Mouse (Mus musculus): ENCODE results near the gene Gm13695.
"Not testable (repeated sequence)": the region's sequence is repeated elsewhere in the genome, so short reads cannot be mapped to it uniquely, and the experiment has no call there.

Gene Gm13695

DNA sequence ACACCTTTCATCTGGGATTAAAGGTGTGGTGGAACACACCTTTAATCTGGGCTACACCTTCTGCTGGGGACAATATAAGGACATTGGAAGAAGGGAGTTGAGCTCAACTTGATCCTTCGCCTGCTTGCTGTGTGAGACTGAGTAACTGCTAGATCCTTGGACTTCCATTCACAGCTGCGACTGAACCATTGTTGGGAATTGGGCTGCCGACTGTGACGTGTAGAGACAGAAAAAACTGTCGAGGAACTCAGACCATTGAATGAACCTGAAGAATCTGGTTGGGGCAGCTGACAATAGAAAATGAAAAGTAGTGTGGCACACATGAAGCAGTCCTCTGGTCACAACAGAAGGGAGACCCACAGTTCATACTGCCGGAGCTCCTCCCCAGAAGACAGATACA lies at the start of gene Gm13695:
Gene Gm13695, plus strand, starts transcription at position 301 of the 400 bp plus-strand sequence.
- not testable (repeated sequence) for DNase-seq (ENCODE audit: low spot score in 2 of 2)

DNA sequence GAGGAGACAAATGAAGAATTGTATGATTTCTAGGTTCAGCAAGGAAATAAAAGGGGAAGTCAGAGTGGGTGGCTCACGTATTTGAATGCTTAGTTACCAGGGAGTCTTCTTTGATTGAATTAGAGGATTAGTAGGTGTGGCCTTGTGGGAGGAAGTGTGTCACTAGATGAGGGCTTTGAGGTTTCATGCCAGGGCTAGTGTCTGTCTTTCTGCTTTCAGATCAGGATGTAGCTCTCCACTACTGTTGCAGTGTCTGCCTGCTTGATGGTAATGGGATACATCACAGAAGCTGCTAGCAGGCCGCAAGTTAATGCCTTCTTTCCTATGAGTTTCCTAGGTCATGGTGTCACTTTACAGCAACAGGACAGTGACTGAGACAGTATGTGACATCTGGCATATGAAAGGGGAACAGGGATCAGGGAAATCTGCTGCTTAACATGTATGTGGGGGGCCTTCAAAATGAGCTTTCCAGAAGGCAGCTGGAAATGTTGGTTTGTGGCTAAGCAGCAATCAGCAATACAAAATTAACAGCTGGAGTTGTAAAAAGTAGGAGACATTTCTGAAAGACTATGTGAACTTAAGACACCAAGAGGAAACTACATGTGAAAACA lies 37.5 kb upstream of the Gm13695 start:
- DNase-seq (ENCODE audit: low spot score in 2 of 2) = no peak

DNA sequence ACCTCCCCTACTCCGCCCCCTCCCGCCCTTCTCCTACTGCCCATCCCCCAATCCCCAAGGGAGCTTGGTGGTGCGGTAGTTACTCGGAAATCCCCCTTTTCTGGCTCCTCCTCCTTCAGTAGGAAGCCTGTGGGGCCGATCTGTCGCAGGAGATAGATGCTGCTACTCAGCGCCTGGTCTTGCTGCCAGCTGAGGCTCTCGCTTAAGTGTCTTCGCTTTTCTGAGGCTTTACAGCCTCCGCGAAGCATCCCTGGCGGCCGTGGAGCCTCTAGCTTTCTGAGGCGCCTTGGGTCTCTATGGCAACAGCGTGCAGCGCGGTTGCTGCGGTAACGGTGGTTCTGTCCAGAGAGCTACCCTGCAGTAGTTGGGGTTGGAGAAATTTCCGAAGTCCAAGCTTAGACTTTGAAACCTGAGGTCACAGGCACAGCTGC lies 26.2 kb upstream of the Gm13695 start, which contains the start of gene Zswim2:
Gene Zswim2, minus strand, starts transcription at position 298 of the 431 bp plus-strand sequence.
- peak in 1 of 2 experiments; percentile 7 for DNase-seq (ENCODE audit: low spot score in 2 of 2)

DNA sequence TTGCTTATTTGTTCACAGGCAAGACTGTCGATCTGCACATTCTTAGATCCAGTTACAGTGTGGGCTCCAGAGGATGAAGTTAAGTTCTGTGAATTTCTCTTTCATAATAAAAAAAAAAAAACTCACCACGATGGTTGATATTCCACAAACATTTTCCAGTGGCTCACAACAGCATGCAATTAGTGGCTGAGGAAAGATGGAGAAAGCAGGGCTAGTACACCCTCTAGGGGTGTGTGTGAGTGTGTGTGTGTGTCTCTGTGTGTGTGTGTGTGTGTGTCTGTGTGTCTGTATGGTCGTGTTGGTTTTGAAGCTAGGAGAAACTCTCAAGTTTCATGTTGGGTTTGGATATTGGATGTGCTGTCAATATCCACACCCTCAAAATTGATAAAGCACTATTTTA lies 25.7 kb upstream of the Gm13695 start:
- DNase-seq (ENCODE audit: low spot score in 2 of 2) = no peak

DNA sequence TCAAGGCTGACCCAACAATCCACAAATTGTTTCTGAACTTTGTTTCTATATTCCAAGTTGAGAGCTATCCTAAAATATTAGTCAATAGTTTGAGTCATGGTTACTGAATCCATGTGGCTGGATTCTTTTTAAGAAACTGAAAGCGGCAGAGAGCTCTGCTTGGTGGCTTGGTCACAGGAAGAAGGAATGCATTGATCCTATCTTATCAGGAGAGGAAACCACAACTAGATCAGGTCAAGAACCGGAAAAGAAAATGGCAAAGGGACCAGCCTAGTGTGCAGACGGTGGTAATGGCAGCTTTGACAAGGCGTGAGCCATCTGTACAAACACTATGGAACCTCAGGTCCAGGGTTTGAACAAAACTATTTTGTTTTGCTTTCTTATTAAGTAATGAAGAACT lies 25.3 kb upstream of the Gm13695 start:
- no peak for DNase-seq (ENCODE audit: low spot score in 2 of 2)

DNA sequence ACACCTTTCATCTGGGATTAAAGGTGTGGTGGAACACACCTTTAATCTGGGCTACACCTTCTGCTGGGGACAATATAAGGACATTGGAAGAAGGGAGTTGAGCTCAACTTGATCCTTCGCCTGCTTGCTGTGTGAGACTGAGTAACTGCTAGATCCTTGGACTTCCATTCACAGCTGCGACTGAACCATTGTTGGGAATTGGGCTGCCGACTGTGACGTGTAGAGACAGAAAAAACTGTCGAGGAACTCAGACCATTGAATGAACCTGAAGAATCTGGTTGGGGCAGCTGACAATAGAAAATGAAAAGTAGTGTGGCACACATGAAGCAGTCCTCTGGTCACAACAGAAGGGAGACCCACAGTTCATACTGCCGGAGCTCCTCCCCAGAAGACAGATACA lies 11.7 kb upstream of the Gm13695 start, which contains the start of gene Gm13698:
Gene Gm13698, plus strand, starts transcription at position 301 of the 400 bp plus-strand sequence.
- DNase-seq (ENCODE audit: low spot score in 2 of 2) = not testable (repeated sequence)

DNA sequence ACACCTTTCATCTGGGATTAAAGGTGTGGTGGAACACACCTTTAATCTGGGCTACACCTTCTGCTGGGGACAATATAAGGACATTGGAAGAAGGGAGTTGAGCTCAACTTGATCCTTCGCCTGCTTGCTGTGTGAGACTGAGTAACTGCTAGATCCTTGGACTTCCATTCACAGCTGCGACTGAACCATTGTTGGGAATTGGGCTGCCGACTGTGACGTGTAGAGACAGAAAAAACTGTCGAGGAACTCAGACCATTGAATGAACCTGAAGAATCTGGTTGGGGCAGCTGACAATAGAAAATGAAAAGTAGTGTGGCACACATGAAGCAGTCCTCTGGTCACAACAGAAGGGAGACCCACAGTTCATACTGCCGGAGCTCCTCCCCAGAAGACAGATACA lies 5.9 kb upstream of the Gm13695 start, which contains the start of gene Gm13693:
Gene Gm13693, plus strand, starts transcription at position 301 of the 400 bp plus-strand sequence.
- not testable (repeated sequence) for DNase-seq (ENCODE audit: low spot score in 2 of 2)

DNA sequence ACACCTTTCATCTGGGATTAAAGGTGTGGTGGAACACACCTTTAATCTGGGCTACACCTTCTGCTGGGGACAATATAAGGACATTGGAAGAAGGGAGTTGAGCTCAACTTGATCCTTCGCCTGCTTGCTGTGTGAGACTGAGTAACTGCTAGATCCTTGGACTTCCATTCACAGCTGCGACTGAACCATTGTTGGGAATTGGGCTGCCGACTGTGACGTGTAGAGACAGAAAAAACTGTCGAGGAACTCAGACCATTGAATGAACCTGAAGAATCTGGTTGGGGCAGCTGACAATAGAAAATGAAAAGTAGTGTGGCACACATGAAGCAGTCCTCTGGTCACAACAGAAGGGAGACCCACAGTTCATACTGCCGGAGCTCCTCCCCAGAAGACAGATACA lies 5.7 kb downstream of the Gm13695 start, which contains the start of gene Gm13696:
Gene Gm13696, plus strand, starts transcription at position 301 of the 400 bp plus-strand sequence.
- not testable (repeated sequence) for DNase-seq (ENCODE audit: low spot score in 2 of 2)

DNA sequence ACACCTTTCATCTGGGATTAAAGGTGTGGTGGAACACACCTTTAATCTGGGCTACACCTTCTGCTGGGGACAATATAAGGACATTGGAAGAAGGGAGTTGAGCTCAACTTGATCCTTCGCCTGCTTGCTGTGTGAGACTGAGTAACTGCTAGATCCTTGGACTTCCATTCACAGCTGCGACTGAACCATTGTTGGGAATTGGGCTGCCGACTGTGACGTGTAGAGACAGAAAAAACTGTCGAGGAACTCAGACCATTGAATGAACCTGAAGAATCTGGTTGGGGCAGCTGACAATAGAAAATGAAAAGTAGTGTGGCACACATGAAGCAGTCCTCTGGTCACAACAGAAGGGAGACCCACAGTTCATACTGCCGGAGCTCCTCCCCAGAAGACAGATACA lies 11.5 kb downstream of the Gm13695 start, which contains the start of gene Gm13694:
Gene Gm13694, plus strand, starts transcription at position 301 of the 400 bp plus-strand sequence.
- DNase-seq (ENCODE audit: low spot score in 2 of 2) = not testable (repeated sequence)

DNA sequence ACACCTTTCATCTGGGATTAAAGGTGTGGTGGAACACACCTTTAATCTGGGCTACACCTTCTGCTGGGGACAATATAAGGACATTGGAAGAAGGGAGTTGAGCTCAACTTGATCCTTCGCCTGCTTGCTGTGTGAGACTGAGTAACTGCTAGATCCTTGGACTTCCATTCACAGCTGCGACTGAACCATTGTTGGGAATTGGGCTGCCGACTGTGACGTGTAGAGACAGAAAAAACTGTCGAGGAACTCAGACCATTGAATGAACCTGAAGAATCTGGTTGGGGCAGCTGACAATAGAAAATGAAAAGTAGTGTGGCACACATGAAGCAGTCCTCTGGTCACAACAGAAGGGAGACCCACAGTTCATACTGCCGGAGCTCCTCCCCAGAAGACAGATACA lies 17.3 kb downstream of the Gm13695 start, which contains the start of gene Gm13697:
Gene Gm13697, plus strand, starts transcription at position 301 of the 400 bp plus-strand sequence.
- DNase-seq (ENCODE audit: low spot score in 2 of 2) = not testable (repeated sequence)

DNA sequence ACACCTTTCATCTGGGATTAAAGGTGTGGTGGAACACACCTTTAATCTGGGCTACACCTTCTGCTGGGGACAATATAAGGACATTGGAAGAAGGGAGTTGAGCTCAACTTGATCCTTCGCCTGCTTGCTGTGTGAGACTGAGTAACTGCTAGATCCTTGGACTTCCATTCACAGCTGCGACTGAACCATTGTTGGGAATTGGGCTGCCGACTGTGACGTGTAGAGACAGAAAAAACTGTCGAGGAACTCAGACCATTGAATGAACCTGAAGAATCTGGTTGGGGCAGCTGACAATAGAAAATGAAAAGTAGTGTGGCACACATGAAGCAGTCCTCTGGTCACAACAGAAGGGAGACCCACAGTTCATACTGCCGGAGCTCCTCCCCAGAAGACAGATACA lies 23.1 kb downstream of the Gm13695 start, which contains the start of gene Gm13691:
Gene Gm13691, plus strand, starts transcription at position 301 of the 400 bp plus-strand sequence.
- DNase-seq (ENCODE audit: low spot score in 2 of 2) = not testable (repeated sequence)

DNA sequence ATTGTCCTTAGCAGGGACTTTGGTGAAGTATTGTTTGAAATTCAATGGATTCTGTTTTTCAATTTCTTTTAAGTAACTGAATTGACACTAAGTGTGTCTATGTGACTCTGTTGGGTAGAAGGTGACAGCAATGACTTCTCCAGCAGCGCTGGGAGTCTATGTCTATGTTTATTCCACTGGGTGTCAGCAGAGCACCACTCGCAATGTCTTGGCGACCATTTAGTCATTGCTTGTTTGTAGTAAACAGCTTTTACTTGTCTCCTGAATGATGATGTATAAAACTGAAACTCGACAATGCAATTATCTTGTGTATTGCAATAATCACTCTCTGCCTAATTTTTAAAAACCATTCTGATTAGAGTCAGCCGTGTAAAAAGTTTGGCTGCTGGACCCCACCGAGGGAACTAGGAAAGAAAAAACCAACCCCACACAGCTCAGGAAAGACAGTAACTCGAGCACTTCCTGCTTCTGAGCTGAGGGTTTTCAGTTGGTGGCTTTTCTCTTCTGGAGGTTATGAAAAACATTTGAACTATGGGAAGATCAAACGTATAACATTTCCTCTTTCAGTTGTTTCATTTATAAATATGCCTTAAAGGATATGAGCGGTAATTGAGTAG lies 26.6 kb downstream of the Gm13695 start:
- DNase-seq (ENCODE audit: low spot score in 2 of 2) = not testable (repeated sequence)

DNA sequence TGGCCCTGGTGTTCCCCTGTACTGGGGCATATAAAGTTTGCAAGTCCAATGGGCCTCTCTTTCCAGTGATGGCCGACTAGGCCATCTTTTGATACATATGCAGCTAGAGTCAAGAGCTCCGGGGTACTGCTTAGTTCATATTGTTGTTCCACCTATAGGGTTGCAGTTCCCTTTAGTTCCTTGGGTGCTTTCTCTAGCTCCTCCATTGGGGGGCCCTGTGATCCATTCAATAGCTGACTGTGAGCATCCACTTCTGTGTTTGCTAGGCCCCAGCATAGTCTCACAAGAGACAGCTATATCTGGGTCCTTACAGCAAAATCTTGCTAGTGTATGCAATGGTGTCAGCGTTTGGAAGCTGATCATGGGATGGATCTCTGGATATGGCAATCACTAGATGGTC lies 27.4 kb downstream of the Gm13695 start:
- not testable (repeated sequence) for DNase-seq (ENCODE audit: low spot score in 2 of 2)

DNA sequence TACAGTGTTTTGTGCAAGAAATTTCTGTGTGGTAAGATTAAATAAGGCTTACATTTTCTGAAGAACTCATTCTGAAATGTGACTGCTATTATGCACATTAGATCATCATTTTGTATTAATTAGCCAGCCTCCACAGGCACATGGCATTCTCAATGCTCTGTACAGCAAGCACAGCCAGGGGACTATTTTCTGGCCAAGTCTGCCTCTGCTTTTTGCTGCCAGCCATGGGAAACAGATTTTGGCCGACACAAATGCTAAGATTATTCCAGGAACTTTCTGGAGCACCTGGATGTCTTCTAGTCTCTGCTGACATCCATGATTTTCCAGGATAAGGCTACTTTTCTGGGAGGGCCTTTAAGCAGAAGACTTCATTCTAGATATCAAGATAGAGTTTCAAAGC lies 41.8 kb downstream of the Gm13695 start:
- DNase-seq (ENCODE audit: low spot score in 2 of 2) = no peak

DNA sequence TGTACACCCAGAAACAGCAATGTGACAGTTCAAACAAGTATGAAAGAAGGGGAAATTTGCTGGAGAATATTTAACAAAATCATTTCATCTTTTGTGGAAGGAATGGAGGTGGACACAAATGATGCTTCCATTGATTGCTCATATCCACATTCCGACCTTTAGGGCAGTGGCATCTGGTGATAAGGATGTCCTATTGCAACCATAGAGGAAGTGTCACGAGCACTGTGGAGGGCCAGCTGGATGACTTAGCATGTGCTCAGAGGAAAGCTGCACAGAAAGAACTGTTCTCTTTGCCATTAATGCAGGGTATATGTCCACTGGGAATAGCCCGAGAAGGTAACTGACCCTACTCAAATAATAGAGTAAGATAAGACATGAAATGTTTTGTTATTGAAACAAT lies 42.7 kb downstream of the Gm13695 start:
- DNase-seq (ENCODE audit: low spot score in 2 of 2) = no peak

DNA sequence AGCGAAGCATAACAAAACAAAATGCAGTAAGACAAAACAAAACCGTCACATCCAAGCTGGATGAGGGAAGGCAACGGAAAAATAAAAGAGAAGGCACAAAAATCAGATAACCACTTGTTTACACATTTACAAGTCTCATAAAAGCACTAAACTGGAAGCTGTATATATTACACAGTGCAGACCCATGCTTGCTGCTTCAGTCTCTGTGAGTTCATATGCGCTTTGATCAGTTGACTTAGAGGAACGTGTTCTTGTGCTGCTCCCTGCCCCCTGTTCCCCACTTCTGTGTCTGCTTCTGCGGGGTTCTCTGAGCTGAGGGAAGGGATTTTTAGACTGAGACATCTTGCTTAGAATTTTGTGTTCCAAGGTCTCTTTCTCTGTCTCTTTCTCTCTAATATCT lies 47.5 kb downstream of the Gm13695 start:
- DNase-seq (ENCODE audit: low spot score in 2 of 2) = no peak

DNA sequence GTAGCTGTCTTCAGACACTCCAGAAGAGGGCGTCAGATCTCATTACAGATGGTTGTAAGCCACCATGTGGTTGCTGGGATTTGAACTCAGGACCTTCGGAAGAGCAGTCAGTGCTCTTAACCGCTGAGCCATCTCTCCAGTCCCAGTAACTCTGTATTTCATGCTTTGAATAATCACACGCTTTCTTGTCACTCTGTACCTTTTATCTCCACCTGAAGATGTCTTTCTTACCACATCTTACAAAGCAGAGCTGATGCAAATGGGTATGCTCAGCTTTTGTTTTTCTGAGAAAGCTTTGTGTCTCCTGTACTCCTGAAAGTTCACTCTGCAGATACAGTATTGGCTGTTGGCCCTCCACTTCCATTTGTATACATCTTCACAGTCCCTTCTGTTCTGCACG lies 49.2 kb downstream of the Gm13695 start:
- not testable (repeated sequence) for DNase-seq (ENCODE audit: low spot score in 2 of 2)

DNA sequence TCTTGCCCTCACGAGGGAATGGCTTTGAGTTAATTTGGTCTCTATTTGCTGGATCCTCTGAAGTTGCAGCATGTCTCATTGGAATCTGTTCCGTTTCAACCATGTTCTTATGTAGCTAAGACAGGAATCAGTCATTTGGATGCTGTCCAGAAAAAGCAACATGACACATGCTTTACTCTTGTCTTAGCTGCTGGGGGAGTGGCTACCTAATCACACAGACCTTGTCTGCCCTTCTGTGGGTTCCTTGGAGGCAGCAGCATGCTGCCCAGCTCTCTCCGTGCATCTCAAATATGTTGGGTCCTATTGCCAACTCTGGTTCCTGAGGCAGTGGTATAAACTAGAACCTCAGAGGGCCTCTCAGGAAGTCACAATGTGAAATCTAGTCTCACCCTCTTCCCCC lies 51.2 kb downstream of the Gm13695 start:
- DNase-seq (ENCODE audit: low spot score in 2 of 2) = no peak

All from spleen, postnatal 14 days (tissue).